22 mouse cellular contexts compared by ENCODE assay signal in genomic region chr4:81421621-81422020, GRCm38 (mm10). TPM values are rescaled to one million over a fixed set of nuclear protein-coding genes. Genes with fewer than 3 reads are reported as not detected.
A peak's percentile ranks its signal among the peaks of the same experiment; 100 is the strongest.
DNase-seq lines count a peak whose midpoint lies in the region; ATAC-seq lines count a peak whose summit lies in the region.
"Had no signal": no experiment of that assay in that cellular context is flagged by ENCODE, and none has a peak within 500 bp of the region (broad histone marks: within the 10 kb centered on the region; RNA-seq: fewer than 3 reads in every experiment).

No protein-coding gene starts in this region.

- H3K9me3 ChIP-seq in heart, embryonic 11.5 days (replicated peaks; ENCODE audit: control insufficient read depth, low read length), result no peaks in the 10 kb centered on the region
- H3K9me3 ChIP-seq: embryonic facial prominence, embryonic 10.5 days; embryonic facial prominence, embryonic 12.5 days; forebrain, embryonic 13.5 days; forebrain, embryonic 15.5 days had no signal

- DNase-seq in cerebellum, adult 9-10 months, result peak; percentile 14
- DNase-seq in cerebellum, postnatal 25 days, result no peak
- peak; percentile 92 for DNase-seq in heart, adult 11 months
- peak; percentile 15 for DNase-seq in lung, postnatal 36 days
- no peak for DNase-seq in lung, postnatal 4 days
- DNase-seq in left cerebral cortex, adult 9 months (ENCODE audit: low spot score in 2 of 2), result no peak
- DNase-seq: adrenal gland, adult 2 months; adrenal gland, postnatal 10 days; adrenal gland, postnatal 25 days; B cell, adult 2 months; cerebellum, adult 11-12 months; cerebellum, adult 9-11 months; cerebellum, postnatal 14 days; forebrain, postnatal 0 days had no signal

- H3K27ac ChIP-seq in heart, embryonic 11.5 days (ENCODE audit: low read depth, low read length), result no peak overlapping the region
- H3K27ac ChIP-seq: embryonic facial prominence, embryonic 10.5 days; embryonic facial prominence, embryonic 12.5 days; forebrain, embryonic 13.5 days; forebrain, embryonic 15.5 days had no signal

- H3K9ac ChIP-seq in heart, embryonic 11.5 days (ENCODE audit: low read depth, low read length), result no peak overlapping the region
- H3K9ac ChIP-seq: embryonic facial prominence, embryonic 12.5 days; forebrain, embryonic 13.5 days; forebrain, embryonic 15.5 days; forebrain, postnatal 0 days had no signal

- WGBS in heart, embryonic 11.5 days (ENCODE audit: insufficient replicate concordance), result 52% methylated on average over 2 of the region's 2 CpGs

- no peaks in the 10 kb centered on the region for H3K27me3 ChIP-seq in heart, embryonic 11.5 days (ENCODE audit: control insufficient read depth, insufficient read depth, low read length)
- H3K27me3 ChIP-seq: CH12.LX; embryonic facial prominence, embryonic 12.5 days; forebrain, embryonic 13.5 days; forebrain, embryonic 15.5 days had no signal

- no peaks in the 10 kb centered on the region for H3K36me3 ChIP-seq in heart, embryonic 11.5 days (ENCODE audit: control insufficient read depth, insufficient read depth, low read length)
- H3K36me3 ChIP-seq: embryonic facial prominence, embryonic 12.5 days; forebrain, embryonic 15.5 days; G1E had no signal

- H3K4me3 ChIP-seq in heart, embryonic 11.5 days (ENCODE audit: low read depth, low read length), result no peak overlapping the region
- H3K4me3 ChIP-seq: embryonic facial prominence, embryonic 10.5 days; embryonic facial prominence, embryonic 12.5 days; forebrain, embryonic 13.5 days; forebrain, embryonic 15.5 days had no signal

- H3K4me1 ChIP-seq in heart, embryonic 11.5 days (ENCODE audit: control insufficient read depth, insufficient read depth, low read length), result peaks cover 3% of the 10 kb centered on the region
- H3K4me1 ChIP-seq: embryonic facial prominence, embryonic 10.5 days; embryonic facial prominence, embryonic 12.5 days had no signal

- no peak for ATAC-seq in heart, embryonic 11.5 days (replicated peaks; ENCODE audit: insufficient number of reproducible peaks, low FRiP score, low TSS enrichment)
- ATAC-seq: CD4-positive, CD25-positive, alpha-beta regulatory T cell, adult 4 months; forebrain, embryonic 13.5 days; forebrain, embryonic 15.5 days; forebrain, postnatal 0 days had no signal

- H3K4me2 ChIP-seq in heart, embryonic 11.5 days, result no peak overlapping the region
- H3K4me2 ChIP-seq: embryonic facial prominence, embryonic 12.5 days; forebrain, embryonic 13.5 days; forebrain, embryonic 15.5 days had no signal

RNA-seq across cellular contexts. Expression of gene Mpdz, which starts 21.0 kb away (rescaled TPM):
- polyA plus RNA-seq in heart, embryonic 11.5 days (2014; fragmentation: Nextera tagmentation; extraction: Ambion mirVana), result 24.1 and 33.0 TPM in 2 replicates
- polyA plus RNA-seq: G1E had no signal

Comparison
In these comparisons a context has a peak if more than half of its experiments do, and no peak if none do; other contexts are left out.
1. DNase-seq: peak in cerebellum, adult 9-10 months (single experiment), heart, adult 11 months (single experiment) and lung, postnatal 36 days (single experiment); none in cerebellum, postnatal 25 days (0 of 2), lung, postnatal 4 days (0 of 2) and left cerebral cortex, adult 9 months (0 of 2).